Mouse (Mus musculus) stomach, postnatal 0 days (tissue): Measurements from ENCODE around the gene Syne3.

Source experiments
- CTCF ChIP-seq: IDR thresholded peaks from 2 replicates; pipeline ENCODE4 v1.5.1; 2016; ENCODE audit warnings: antibody characterized with exemption, low read depth, mild to moderate bottlenecking, moderate library complexity
- EP300 ChIP-seq: optimal IDR thresholded peaks from 2 replicates; pipeline ENCODE3; 2016; ENCODE audit warnings: antibody characterized with exemption

GRCm38 (mm10) chr12:105016199-105016598 is 6.6 kb upstream of the Syne3 start:
- no peak for TF ChIP-seq CTCF
- no peak for TF ChIP-seq EP300
